Mouse (Mus musculus) hindbrain, postnatal 0 days (tissue): ENCODE results near the gene Gsap. TPM values are rescaled to one million over a fixed set of nuclear protein-coding genes. Genes with fewer than 3 reads are reported as not detected.

Experiments used
- ATAC-seq: fragments of 200-750 bp; cut with Nextera tagmentation; 2 replicates; pipeline ENCODE4 v1.8.0; 2017; ENCODE audit warnings: mild to moderate bottlenecking, moderate TSS enrichment, moderate library complexity
- DNase-seq: peaks from one replicate; pipeline ENCODE4 v3.0.0-alpha.2; 2015; ENCODE audit warnings: low spot score
- H3K27ac ChIP-seq: fragments of 300-500 bp; sonication (generic); 2 replicates; pipeline ENCODE4 v1.5.1; 2014; ENCODE audit warnings: mild to moderate bottlenecking
- H3K27me3 ChIP-seq: fragments of 300-500 bp; sonication (generic); 2 replicates; pipeline ENCODE4 v1.6.1; 2014; ENCODE audit warnings: low read length, mixed read lengths; ENCODE audit not compliant: insufficient read depth
- H3K36me3 ChIP-seq: fragments of 300-500 bp; sonication (generic); 2 replicates; pipeline ENCODE4 v1.6.1; 2014; ENCODE audit warnings: low read length, mixed read lengths; ENCODE audit not compliant: insufficient read depth
- H3K4me1 ChIP-seq: fragments of 300-500 bp; sonication (generic); 2 replicates; pipeline ENCODE4 v1.6.1; 2014; ENCODE audit warnings: antibody characterized with exemption, low read length, mixed read lengths; ENCODE audit not compliant: insufficient read depth
- H3K4me2 ChIP-seq: fragments of 300-500 bp; sonication (generic); 2 replicates; pipeline ENCODE4 v1.6.1; 2014; ENCODE audit warnings: low read depth, mild to moderate bottlenecking, low read length, moderate library complexity, mixed read lengths
- H3K4me3 ChIP-seq: fragments of 300-500 bp; sonication (generic); 2 replicates; pipeline ENCODE4 v1.5.1; 2014; ENCODE audit warnings: low read length
- H3K9ac ChIP-seq: fragments of 300-500 bp; sonication (generic); replicated peaks from 2 replicates; pipeline ENCODE4 v1.6.1; 2014; ENCODE audit warnings: mild to moderate bottlenecking, low read length, moderate library complexity, mixed read lengths
- H3K9me3 ChIP-seq: fragments of 300-500 bp; sonication (generic); 2 replicates; pipeline ENCODE4 v1.6.1; 2016; ENCODE audit warnings: low read length, mixed read lengths
- CTCF ChIP-seq: IDR thresholded peaks from 2 replicates; pipeline ENCODE4 v1.5.1; 2016; ENCODE audit warnings: antibody characterized with exemption, control low read depth, low read depth
- WGBS: fragments of 180-500 bp; shearing (Covaris S2); extraction: QIAGEN DNeasy Blood & Tissue Kit; methylation state at CpG from one replicate; pipeline ENCODE4 v1.1.7; 2014; 5-methylcytosine and 5-hydroxymethylcytosine counted together
- polyA plus RNA-seq: library from polyadenylated mRNA; unstranded; fragments of >200 nt; fragmentation: Nextera tagmentation; extraction: Ambion mirVana; gene quantifications from 2 replicates; pipeline ENCODE4 v1.2.1, GENCODE M21; 2015
- total RNA-seq: library from RNA; depleted of rRNA; stranded (reverse); fragments of >200 nt; gene quantifications from 2 replicates; pipeline ENCODE4 v1.2.3, GENCODE M21; 2014; rRNA removed

The Gsap gene
- total and polyA plus RNA-seq, 2 experiments from 2014 or later = 8.3 to 11.0 TPM

DNA sequence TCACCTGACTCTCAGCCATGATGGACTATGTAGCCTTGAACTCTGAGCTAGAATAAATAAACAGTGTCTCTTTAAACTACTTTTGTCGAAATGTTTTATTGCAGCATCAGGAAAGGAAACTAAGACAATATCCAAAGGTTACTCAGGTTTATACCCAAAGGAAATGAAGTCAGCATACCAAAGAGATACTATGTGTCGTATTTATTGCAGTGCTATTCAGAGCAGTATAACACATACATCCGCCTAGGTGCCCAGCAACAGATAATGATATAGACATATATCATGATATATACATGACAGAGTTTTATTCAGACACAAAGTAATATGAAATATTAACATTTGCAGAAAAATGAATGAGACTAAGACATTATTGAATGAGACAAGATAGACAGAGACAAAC is 177.3 kb downstream of the Gsap start:
- 84% methylated on average over 3 of the region's 3 CpGs for WGBS
- Histone ChIP-seq H3K27me3 (no peaks in the 10 kb centered on the region), H3K27ac (no peak overlapping the region), H3K4me1 (no peaks in the 10 kb centered on the region), H3K36me3 (no peaks in the 10 kb centered on the region), H3K9me3 (no peaks in the 10 kb centered on the region), H3K4me3 (no peak overlapping the region), H3K4me2 (no peak overlapping the region), H3K9ac (no peak overlapping the region)
- DNase-seq (no peak), ATAC-seq (no peak)
- no peak for TF ChIP-seq CTCF

Other genes with a start within 250 kb of the Gsap start
- gene Rsbn1l, start 229.9 kb upstream of the Gsap start, total RNA-seq = 4.5 and 5.5 TPM in 2 replicates
- 3.7 and 4.0 TPM in 2 replicates for gene Rsbn1l, start 229.9 kb upstream of the Gsap start, polyA plus RNA-seq
- 20.6 and 23.0 TPM in 2 replicates for gene Ptpn12, start 130.3 kb upstream of the Gsap start, total RNA-seq
- 11.5 and 11.6 TPM in 2 replicates for gene Ptpn12, start 130.3 kb upstream of the Gsap start, polyA plus RNA-seq
- gene Fgl2, start 186.4 kb downstream of the Gsap start, total RNA-seq = 3.1 and 3.4 TPM in 2 replicates
- gene Fgl2, start 186.4 kb downstream of the Gsap start, polyA plus RNA-seq = 2.5 and 2.6 TPM in 2 replicates
- 0.14 and 0.37 TPM in 2 replicates for gene Ccdc146, start 238.4 kb downstream of the Gsap start, total RNA-seq
- 0.66 and 1.2 TPM in 2 replicates for gene Ccdc146, start 238.4 kb downstream of the Gsap start, polyA plus RNA-seq
- gene Fam185a, start 238.7 kb downstream of the Gsap start, total RNA-seq = 11.8 and 13.2 TPM in 2 replicates
- gene Fam185a, start 238.7 kb downstream of the Gsap start, polyA plus RNA-seq = 8.9 and 9.6 TPM in 2 replicates